Mouse (Mus musculus): ENCODE data around the gene 9530077C05Rik.

DNA sequence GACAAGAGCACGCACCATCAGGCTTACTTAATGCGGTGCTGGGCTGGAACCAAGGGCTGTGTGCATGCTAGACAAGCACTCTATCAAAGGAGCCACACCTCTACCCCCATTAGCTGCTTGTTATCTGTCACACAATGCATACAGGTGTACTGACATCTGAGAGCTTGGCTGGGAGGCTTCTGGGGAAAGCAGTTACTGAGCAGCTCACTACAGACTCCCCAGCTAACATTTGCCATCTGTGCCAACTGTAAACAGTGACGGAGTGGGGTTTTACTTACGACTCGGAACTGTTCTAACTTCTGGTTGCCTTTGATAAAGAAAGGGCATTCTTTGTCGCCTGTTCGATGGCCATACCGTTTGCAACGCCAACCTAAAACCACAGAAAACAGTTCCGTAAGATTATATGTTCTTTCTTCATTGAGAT, 42.2 kb downstream of the 9530077C05Rik start:
- no peak for TF ChIP-seq CEBPB (IDR thresholded peaks at IDR 0.05; ENCODE audit: insufficient read depth, poor library complexity, severe bottlenecking)
- no peak for TF ChIP-seq POLR2A (IDR thresholded peaks at IDR 0.05; ENCODE audit: insufficient read length, low read depth)
- TF ChIP-seq MAX (IDR thresholded peaks at IDR 0.05; ENCODE audit: low read depth): no peak
- no peak for TF ChIP-seq USF1 (IDR thresholded peaks at IDR 0.05; ENCODE audit: low read depth)
- TF ChIP-seq E2F4 (IDR thresholded peaks at IDR 0.05; ENCODE audit: insufficient read depth): no peak
- no peak for TF ChIP-seq TCF12 (IDR thresholded peaks at IDR 0.05; ENCODE audit: insufficient read depth, poor library complexity, severe bottlenecking)
- TF ChIP-seq TCF3 (IDR thresholded peaks at IDR 0.05; ENCODE audit: insufficient read length, low read depth): no peak
- no peak for TF ChIP-seq POLR2AphosphoS2 (IDR thresholded peaks at IDR 0.05; ENCODE audit: insufficient read length, low read depth)

Data from myocyte (in vitro differentiated cells).